Mouse (Mus musculus) liver, postnatal 0 days (tissue): ENCODE data around the gene Osbpl2.

Experiments used
- CTCF ChIP-seq: sonication (generic); IDR thresholded peaks from 2 replicates; pipeline ENCODE4 v1.5.1; 2016; ENCODE audit warnings: antibody characterized with exemption, low read depth
- EP300 ChIP-seq: IDR thresholded peaks from 2 replicates; pipeline ENCODE4 v1.6.1; 2016; ENCODE audit warnings: antibody characterized with exemption, low read depth, mild to moderate bottlenecking

GRCm38 (mm10) chr2:180107081-180107480, 12.0 kb upstream of the Osbpl2 start:
- peak; percentile 53 for TF ChIP-seq CTCF
- no peak for TF ChIP-seq EP300
